Mouse (Mus musculus) layer of hippocampus, postnatal 36 days (tissue): Measurements from ENCODE around the gene Srgap2. TPM values are rescaled to one million over a fixed set of nuclear protein-coding genes. Genes with fewer than 3 reads are reported as not detected.
"Not testable (repeated sequence)": the region's sequence is repeated elsewhere in the genome, so short reads cannot be mapped to it uniquely, and the experiment has no call there.

Experiments
- DNase-seq, 2 experiments: peaks; one replicate each; pipeline ENCODE4 v3.0.0; 2022
- total RNA-seq, 2 experiments: library from RNA; stranded (reverse); gene quantifications; 2 replicates each; pipeline ENCODE4 v1.2.3; 2021

Gene Srgap2
- total RNA-seq, 2 experiments from 2014 or later = 75.2 to 89.9 TPM

DNA sequence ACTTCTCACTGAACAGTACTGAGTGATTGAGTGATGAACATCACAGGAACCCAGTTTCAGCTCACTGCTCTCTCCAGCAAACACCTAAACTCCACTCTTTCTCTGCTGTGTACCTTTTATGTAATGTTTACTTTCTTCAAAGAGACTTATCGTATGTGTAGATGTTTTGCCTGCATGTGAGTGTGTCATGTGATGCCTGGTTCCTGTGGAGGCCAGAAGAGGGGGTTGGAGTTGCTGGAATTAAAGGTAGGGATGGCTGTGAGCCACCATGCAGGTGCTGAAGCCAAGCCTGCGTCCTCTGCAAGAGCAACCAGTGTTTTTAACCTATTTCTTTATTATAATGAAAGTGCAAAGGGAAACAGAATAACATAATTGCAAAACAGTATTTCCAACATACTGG lies 182.5 kb downstream of the Srgap2 start:
- no peak for DNase-seq

DNA sequence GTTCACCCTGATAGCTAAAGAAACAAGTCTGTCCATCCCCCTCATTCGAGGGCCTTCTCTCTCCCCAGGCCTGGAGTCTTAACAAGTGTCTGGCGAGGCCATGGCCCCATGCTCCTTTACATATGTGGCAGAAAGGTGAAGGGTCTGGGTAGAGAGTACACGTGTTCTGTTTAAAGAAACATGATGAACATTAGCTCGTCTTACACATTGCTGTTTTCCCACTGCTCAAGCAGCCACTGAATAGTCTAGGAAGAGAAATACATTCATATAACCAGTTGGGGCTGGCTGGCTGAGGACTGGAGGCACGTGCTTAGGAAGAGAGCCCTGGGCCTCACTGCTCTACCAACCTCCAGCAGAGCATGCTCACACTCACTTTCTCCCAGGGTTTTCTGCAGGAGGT lies 191.1 kb downstream of the Srgap2 start:
- no peak for DNase-seq

DNA sequence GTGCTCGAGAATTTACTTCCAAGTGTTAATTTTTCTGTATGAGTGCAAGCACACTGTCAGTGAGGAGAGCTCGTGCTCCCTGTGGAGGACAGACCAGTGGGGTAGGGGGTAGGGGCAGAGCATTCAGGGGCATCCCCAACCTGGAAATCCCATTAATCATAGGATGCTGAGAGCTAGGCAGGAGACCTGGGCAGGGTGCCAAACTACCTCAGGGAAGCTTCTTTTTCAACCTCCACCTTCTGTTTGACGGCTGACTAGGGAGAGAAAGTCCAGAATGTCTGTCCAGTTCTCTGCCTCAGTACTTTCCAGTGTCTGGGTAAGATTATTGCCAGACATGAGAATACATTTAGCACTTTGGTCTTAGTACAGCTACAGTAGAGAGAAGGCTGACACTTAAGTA lies 191.5 kb downstream of the Srgap2 start:
- no peak for DNase-seq

DNA sequence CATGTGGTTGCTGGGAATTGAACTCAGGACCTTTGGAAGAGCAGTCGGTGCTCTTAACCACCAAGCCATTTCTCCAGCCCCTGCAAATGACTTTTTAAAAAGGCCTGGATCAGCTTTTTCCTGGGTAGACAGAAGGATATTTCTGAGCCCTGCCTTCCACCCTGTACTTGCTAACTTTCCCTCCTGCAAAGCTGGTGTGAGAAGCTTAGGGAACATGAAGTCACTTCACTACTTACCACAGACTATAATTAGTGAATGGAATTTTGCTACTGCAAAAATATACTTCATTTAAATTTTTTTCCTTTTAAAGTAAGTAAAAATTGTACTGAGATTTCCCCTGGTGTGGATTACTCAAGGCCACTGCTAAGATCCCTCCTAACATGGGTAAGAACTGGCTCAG lies 196.0 kb downstream of the Srgap2 start:
- DNase-seq = no peak

DNA sequence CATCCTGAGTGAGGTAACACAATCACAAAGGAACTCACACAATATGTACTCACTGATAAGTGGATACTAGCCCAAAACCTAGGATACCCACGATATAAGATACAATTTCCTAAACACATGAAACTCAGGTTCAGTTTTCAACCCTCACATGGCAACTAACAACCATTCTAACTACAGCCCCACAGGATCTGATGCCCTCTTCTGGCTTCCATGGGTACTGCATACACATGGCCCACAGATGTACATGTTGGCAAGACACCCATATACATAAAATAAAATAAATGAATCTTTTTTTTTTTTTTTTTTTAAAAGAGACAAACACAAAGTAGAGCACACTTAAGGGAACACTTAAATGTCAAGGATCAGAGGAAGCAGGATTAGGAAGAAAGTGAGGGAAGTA lies 198.1 kb downstream of the Srgap2 start:
- not testable (repeated sequence) for DNase-seq

DNA sequence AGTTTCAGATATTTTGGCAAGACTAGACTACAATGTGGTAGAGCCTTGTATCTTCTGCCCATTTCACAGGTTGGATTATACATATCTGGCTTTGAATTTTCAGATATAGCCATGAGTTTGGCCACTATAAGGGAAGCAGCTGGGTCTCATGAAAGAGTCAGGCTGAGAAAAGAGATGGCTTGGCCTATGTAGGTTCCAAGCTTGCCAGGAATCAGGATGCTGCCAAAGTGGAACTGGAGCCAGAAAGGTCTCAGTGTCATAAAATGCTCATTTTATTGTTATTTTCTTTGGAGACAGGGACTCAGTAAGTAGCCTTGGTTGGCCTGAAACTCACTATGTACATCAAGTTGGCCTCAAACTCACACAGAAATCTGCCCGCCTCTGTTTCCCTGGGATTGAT lies 200.0 kb downstream of the Srgap2 start:
- DNase-seq = no peak

DNA sequence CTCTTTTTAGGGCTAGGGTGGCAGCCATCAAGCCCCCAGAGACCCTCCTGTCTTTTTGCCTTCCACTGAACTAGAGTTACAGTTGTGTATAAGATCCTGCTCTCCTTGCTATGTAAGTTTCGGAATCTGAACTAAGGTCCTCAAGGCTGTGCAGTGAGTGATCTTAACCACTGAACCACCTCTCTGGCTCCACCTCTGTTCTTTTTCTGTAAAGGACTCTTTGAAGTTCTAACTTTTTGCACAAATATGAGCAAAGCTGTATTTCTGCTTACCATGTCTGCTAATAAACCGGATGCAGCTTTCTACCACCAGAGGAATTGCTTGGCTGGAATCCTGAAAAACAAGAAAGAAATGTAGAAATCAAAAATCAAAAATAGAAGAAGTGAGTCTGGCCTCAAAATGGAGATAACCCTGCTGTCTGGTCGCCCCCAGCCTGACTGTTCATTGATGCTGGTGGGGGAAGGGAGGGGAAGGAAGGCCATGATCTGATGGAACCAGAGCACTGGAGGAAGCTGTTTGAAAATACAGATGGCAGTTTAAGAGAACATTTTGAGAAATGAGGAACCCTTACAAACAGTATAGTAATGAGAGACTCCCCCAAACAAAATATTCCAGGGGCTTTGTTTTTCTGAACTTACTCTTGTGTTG lies 202.2 kb downstream of the Srgap2 start:
- DNase-seq = no peak

DNA sequence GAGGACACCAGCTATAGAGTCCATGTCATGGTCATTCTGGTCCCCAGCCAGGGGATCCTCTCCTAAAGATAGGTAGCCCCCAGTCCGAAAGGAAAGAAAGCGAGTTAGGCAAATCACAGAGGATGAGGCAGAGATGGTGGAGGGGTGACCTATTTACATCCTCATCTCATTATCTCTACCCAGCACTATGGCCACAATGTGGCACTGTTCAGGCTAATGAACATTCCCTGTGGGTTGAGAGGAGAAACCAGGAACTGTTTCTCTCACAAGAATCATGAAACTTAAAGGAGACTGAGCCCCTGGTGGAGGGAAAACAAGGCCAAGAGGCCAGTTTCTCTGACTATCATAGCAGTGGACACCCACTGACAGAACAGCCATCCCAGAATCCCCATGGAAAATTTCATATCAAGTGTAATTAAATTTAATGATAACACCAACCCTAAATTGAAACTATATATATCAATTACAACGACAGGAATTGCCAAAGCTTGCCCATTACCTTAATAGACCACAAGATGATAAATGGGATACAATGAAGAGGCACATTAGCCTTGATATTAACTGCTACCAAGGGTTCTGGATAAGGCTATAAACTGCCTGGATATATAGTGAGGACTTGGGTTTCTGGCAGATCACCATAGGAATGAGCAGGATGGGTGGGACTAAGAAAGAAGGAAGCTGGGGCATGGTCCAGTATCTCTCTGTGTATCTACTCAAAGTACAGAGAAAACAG lies 207.4 kb downstream of the Srgap2 start:
- no peak for DNase-seq

DNA sequence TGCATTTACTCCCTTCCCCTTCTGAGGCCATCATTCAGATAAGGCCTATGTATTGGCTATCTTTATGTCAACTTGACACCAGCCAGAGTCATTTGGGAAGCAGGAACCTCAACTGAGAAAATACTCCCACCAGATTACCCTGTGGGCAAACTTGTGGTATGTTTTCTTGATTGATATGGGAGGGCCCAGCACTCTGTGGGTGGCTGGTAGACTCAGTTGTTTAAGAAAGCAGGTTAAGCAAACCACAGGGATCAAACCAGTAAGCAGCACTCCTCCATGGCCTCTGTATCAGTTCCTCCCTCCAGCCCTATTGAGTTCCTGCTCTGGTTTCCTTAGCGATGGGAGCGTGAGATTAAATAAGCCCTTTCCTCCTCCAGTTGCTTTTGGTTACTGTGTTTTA lies 208.8 kb downstream of the Srgap2 start:
- no peak for DNase-seq

DNA sequence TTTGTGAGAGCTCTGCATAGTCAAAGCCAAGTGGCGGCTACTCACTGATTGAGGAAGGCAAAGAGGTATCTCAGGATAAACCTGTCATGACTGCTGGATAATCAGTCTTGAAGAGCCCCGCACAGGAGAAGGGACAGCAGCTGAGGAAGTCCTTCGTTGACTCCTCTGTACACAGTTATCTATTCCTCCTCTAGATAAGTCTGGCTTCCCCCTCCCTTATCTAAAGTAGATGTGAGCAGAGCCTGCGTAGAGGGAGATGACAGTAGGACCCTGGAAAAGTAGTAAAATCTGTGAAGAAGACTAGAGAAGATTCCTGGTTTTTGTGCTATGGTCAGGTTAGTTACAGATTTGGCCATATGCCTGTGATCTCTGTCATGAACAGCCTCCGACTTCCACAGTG lies 209.5 kb downstream of the Srgap2 start:
- DNase-seq = no peak

DNA sequence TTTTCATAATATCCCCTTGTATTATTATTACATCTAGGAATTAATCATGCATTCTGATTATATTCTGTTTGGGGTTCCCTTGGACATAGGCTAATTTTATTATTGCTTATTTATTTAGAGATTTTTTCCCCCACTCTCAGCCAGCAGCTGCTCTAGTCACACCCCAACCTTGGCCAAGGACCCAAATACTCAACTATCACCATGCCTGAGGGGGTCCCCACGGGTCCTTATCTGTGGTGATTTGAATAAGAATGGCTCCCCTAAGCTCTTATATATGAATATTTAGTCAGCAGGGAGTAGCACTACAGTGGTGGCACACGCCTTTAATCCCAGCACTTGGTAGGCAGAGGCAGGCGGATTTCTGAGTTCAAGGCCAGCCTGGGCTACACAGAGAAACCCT lies 215.9 kb downstream of the Srgap2 start:
- DNase-seq = no peak

DNA sequence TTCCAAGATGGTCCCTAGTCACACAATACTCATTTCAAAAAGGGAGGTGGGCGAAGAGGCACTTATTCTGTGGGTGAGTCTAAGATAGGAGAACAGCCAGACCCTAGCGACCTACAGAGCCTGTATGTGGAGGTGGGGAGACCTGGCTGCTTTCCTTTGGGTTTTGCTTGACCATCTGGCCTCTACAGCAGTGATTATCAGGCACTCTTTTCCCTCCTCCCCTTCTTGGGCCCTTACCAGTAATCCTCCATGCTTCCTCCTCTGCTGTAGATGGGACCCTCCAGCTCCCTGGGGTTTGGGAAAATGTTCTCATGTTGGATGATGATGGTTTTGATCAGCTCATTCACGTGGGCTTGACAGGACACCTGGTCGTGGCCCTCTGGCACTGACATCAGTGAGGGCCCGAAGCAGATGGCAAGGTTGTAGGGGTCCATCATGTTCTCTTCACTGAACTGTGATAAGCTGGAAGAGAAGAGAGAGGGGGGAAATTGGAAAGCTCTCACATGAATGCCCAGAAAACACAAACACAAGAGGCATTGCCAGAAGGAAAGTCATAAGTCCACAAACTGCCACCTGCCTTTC lies 216.8 kb downstream of the Srgap2 start:
- no peak for DNase-seq

DNA sequence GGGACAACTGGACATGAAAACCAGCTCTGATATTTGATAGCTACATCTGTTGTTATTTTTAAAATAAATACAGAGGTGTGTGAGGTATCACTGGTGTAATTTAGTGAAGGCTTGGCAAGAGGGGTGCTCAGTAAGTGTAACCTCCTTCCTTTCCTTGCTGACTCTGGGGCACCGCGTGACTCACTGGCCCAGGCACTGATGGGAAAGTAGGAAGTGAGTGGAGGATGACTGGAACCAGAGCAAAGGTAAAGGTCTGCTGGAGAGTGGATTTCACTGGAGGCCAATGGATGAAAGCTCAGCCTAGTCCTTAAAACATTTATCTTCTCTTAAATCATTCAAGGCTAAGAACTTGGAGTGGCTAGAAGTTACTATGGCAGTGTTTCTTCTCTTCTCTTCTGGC lies 226.4 kb downstream of the Srgap2 start:
- no peak for DNase-seq

DNA sequence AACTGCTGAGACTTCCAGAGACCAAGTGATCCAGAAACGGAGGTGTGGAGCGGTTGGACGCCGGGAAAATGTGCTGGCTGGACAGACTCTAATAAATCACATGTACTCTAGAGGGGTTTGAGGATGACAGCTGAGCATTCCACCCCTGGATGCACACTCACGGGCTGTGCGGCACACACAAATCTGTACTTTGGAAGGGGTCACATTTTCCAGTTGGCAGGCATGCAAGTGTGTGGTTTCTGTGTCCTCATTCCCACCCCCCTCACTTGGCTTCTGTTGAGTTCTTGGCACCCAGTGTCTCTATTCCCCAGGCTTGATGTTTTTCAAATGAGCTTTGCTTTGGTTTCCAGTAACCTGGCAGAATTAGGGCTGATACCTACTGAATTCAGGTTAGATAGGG lies 227.4 kb downstream of the Srgap2 start:
- DNase-seq = no peak

DNA sequence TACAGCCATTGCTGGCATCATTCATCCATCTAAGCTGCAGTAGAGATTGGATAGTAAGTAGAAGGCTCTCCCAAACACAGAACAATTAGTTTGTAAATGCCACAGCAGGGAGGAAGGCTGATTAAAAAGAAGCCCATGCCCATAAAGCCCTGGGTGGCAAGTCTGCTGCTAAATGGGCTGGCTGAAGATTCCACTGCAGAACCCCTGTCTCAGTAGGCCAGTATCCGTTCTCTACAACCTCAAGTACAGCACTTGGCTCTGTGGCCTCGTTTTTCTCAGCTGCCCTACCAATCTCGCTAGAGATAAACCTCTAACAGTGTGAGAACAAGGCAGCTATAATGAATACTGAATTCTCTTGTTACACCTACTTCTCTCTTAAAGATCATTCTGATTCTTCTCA lies 227.9 kb downstream of the Srgap2 start:
- DNase-seq = no peak

DNA sequence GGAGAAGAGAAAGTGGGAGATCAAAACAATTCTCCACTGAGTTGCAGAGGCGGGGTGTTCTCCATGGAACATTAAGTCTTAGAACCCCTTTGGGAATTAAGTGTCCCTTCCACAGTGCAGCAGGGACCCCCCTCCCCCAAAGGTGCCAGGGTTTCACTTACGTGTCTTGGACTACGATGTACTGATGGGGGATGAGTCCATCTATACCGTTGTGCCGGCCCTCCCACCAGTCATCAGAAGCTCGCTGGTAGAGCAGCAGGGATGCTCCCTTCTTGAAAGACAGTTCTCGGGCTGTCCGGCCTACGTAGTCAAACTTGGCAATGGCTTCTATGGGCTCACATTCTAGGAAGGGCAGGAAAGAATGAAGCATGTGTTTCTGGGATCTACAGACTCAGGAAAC lies 229.0 kb downstream of the Srgap2 start:
- DNase-seq = no peak

DNA sequence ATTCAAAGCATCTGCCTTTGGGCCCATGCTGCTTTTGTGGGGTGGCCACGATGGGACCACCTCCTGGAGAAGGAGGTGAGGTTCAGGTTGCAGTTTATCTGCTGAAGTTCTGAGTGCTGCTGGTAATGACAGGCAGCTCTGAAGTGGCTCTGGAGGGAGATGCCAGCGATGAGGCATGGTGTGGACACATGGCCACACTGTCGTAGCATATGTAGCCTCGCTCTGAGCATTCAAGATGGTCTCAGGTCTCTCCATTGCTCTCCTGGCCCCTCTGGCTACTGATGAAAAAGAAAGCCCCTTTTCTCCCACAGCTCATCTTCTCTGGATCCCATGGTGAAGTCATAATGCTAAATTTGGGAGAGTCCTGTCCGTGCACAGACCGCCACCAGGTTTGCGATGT lies 230.4 kb downstream of the Srgap2 start:
- DNase-seq = no peak

DNA sequence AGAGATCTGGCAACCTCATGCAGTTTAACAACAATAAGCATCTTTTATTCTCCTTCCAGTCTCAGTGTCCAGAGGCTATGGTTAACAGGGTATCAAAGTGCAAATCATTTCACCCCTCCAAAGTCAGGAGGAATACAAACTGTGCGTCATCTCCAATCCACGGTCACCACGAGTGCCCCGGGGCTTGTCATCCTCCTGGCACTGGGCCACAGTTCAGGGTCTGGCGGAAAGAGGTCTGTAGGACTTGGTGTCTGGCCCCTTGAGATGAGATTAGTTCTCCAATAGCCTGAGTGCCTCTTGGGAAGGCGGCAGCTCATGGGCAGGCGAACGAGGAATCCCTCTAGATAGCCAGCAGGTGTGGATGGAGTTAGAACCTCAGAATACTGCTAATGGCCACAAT lies 232.0 kb downstream of the Srgap2 start:
- DNase-seq = no peak

DNA sequence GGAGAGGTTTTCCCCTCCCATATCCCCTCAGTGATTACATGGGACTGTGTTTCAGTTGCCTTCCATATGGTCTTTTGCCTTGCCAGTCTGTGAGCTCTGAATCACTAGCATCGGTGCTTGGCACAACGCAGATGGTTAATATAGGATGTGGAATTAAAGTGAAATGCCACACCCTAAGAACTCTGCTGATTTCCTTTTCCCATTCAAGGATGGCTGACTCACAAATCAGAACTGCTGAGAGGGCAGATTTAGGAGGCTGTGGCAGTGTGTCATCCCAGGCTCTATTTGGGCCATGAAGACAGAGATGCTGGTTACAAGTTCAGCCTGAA lies 233.3 kb downstream of the Srgap2 start:
- peak; percentile 31 to 39 for DNase-seq

DNA sequence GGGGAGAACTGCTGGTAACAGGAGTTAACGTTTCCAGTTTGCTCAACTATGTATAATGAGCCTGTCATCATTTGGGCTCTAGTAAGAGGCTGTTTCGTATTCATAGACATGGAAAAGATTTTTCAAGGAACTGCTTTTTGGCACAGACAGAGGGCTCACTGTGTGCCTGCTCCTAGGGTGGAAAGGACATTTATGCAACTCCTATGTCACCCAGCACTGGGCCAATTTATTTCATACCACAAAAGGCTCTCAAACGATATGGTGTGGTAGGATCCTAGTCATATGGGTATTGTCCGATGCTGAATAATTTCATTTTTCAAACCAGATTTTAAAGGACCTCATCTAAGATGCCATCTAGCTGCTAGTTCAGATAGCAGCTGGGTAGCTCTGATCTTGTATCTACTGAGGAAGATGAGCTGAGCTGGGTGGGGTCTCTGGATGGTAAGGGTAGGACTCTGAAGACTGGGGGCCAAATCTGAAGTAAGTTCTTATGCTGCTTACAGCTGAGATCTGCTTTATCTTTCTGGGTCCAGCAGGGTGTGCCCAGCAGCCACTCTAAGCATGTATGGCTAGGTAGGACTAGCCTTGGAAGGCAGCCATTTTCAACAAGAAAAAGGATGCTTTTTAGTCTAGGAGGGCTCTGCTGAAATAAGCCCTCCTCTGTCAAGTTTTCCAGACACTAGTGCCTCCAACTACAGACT lies 233.8 kb downstream of the Srgap2 start:
- no peak for DNase-seq

DNA sequence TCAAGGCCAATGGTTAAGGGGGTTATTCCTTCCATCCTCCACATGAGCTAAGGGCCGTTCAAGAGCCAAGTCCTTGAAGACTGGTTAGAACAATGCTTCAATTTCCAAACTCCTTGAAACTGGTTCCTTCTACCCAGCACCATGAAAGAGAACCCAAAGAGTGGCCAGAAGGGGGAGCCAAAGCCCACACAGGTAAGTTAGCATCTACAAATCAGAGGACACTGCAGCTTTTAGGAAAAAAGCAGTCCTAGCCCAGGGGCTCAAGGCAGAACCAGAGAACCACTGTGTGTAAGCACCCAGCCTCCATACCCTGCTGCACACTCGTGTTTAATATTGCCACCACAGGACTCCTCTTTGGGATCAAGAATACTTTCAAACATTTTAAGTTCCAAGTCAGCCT lies 236.5 kb downstream of the Srgap2 start:
- DNase-seq = peak in 1 of 2 experiments; percentile 38

DNA sequence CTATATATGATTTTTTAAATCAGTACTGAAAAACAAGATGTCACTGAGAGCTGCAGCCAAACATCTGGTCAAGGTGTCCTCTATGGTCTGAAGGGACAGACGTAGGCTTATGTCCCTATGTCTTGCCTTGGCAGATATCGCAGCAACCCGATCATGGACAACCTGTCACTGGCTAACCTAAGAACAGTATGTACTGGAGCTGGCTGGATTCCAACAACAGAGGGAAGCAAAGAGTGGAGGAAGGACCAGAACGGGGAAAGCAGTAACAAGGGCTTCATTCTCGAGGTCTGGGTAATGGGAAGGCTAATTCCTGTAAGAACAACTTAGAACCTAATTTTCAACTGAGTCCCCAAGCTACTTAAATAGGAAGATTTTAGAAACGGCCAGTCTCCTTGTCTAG lies 238.2 kb downstream of the Srgap2 start:
- DNase-seq = no peak

DNA sequence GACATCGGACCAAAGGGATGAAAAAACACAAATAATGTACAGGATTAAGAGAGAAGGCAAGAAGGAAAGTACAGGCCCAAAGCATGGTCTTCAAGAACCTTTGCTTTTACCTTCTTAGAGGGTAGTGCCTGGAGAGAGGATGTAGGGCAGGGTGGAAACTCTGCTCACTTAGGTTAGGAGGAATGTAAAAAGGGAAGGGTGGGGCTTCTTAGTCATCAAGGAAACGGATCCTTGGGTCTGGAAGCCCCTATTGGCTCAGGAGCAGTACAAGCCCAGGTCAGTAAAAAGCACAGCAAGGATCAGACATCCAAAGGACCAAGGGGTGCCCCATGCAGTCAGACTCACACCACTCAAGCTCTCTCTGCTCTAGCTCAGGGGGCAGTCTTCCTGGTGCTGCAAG lies 239.9 kb downstream of the Srgap2 start:
- no peak for DNase-seq

DNA sequence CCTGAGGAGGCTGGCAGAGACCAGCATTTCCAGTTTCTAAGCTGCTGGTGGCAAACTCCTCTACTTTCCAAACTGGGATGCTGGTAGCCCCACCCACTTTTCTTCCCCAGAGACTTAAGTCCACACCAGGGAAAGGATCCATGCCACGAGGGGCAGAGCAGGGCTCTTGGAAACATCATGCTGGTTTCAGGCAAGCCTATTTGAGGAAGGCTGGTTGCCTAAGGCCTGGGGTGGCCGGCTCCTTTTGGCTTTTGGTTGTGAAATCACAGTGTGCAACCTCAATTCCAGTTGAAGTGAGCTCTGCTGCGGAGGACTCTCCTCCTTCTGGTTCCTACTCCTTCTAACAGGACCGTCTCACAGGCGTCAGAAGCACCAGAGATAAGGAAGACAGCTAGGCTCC lies 240.3 kb downstream of the Srgap2 start:
- DNase-seq = no peak
